Mouse (Mus musculus): ENCODE measurements around the gene Camta1. TPM values are rescaled to one million over a fixed set of nuclear protein-coding genes. Genes with fewer than 3 reads are reported as not detected.

The Camta1 gene
- polyA plus RNA-seq, 1 experiment, result 1.8 TPM

- Histone ChIP-seq H3K4me1 (ENCODE audit: control insufficient read depth) (no peaks in the 10 kb centered on the region), H3K36me3 (ENCODE audit: control insufficient read depth) (no peaks in the 10 kb centered on the region), H3K9me3 (ENCODE audit: control insufficient read depth, low read length) (peaks cover 6% of the 10 kb centered on the region; the same call in 1 of the 2 replicates), H3K27me3 (ENCODE audit: control insufficient read depth) (no peaks in the 10 kb centered on the region), H3K4me3 (replicated peaks) (no peak overlapping the region)
- no peak for TF ChIP-seq GATA1 (IDR thresholded peaks at IDR 0.05; ENCODE audit: low read length)
- no peak for TF ChIP-seq TAL1 (IDR thresholded peaks at IDR 0.05; ENCODE audit: low read length)
These were observed 534.5 kb downstream of the Camta1 start for GRCm38 (mm10) chr4:151326971-151327686.

GRCm38 (mm10) chr4:151316428-151316827 lies 545.2 kb downstream of the Camta1 start:
- H3K4me1 ChIP-seq (ENCODE audit: control insufficient read depth), result no peaks in the 10 kb centered on the region
- TF ChIP-seq TAL1 (IDR thresholded peaks at IDR 0.05; ENCODE audit: low read length), result no peak
- TF ChIP-seq GATA1 (IDR thresholded peaks at IDR 0.05; ENCODE audit: low read length), result no peak
- no peaks in the 10 kb centered on the region for H3K36me3 ChIP-seq (ENCODE audit: control insufficient read depth)
- no peaks in the 10 kb centered on the region for H3K27me3 ChIP-seq (ENCODE audit: control insufficient read depth)
- H3K9me3 ChIP-seq (ENCODE audit: control insufficient read depth, low read length), result 0 out of 2 replicates have a peak, but pooled peaks cover 4% of the 10 kb centered on the region
- H3K4me3 ChIP-seq (replicated peaks), result no peak overlapping the region

- TF ChIP-seq GATA1 (IDR thresholded peaks at IDR 0.05; ENCODE audit: low read length) (no peak), TAL1 (IDR thresholded peaks at IDR 0.05; ENCODE audit: low read length) (no peak)
- H3K27me3 ChIP-seq (ENCODE audit: control insufficient read depth), result no peaks in the 10 kb centered on the region
- H3K9me3 ChIP-seq (ENCODE audit: control insufficient read depth, low read length), result no peaks in the 10 kb centered on the region
- no peaks in the 10 kb centered on the region for H3K4me1 ChIP-seq (ENCODE audit: control insufficient read depth)
- no peak overlapping the region for H3K4me3 ChIP-seq (replicated peaks)
- no peaks in the 10 kb centered on the region for H3K36me3 ChIP-seq (ENCODE audit: control insufficient read depth)
These were observed 546.0 kb downstream of the Camta1 start for GRCm38 (mm10) chr4:151315726-151316125.

- no peak for TF ChIP-seq TAL1 (IDR thresholded peaks at IDR 0.05; ENCODE audit: low read length)
- TF ChIP-seq GATA1 (IDR thresholded peaks at IDR 0.05; ENCODE audit: low read length), result no peak
- Histone ChIP-seq H3K4me1 (ENCODE audit: control insufficient read depth) (no peaks in the 10 kb centered on the region), H3K36me3 (ENCODE audit: control insufficient read depth) (no peaks in the 10 kb centered on the region), H3K27me3 (ENCODE audit: control insufficient read depth) (no peaks in the 10 kb centered on the region), H3K9me3 (ENCODE audit: control insufficient read depth, low read length) (no peaks in the 10 kb centered on the region), H3K4me3 (replicated peaks) (no peak overlapping the region)
These were observed 550.9 kb downstream of the Camta1 start for GRCm38 (mm10) chr4:151310773-151311172.

- no peaks in the 10 kb centered on the region for H3K4me1 ChIP-seq (ENCODE audit: control insufficient read depth)
- no peak overlapping the region for H3K4me3 ChIP-seq (replicated peaks)
- TF ChIP-seq TAL1 (IDR thresholded peaks at IDR 0.05; ENCODE audit: low read length) (no peak), GATA1 (IDR thresholded peaks at IDR 0.05; ENCODE audit: low read length) (no peak)
- H3K9me3 ChIP-seq (ENCODE audit: control insufficient read depth, low read length), result no peaks in the 10 kb centered on the region
- H3K36me3 ChIP-seq (ENCODE audit: control insufficient read depth), result no peaks in the 10 kb centered on the region
- no peaks in the 10 kb centered on the region for H3K27me3 ChIP-seq (ENCODE audit: control insufficient read depth)
These were observed 551.5 kb downstream of the Camta1 start for GRCm38 (mm10) chr4:151310056-151310685.

GRCm38 (mm10) chr4:151306890-151307289 lies 554.8 kb downstream of the Camta1 start:
- H3K4me3 ChIP-seq (replicated peaks), result no peak overlapping the region
- H3K9me3 ChIP-seq (ENCODE audit: control insufficient read depth, low read length), result no peaks in the 10 kb centered on the region
- H3K27me3 ChIP-seq (ENCODE audit: control insufficient read depth), result no peaks in the 10 kb centered on the region
- no peaks in the 10 kb centered on the region for H3K36me3 ChIP-seq (ENCODE audit: control insufficient read depth)
- TF ChIP-seq TAL1 (IDR thresholded peaks at IDR 0.05; ENCODE audit: low read length) (no peak), GATA1 (IDR thresholded peaks at IDR 0.05; ENCODE audit: low read length) (no peak)
- no peaks in the 10 kb centered on the region for H3K4me1 ChIP-seq (ENCODE audit: control insufficient read depth)

GRCm38 (mm10) chr4:151306311-151306765 lies 555.3 kb downstream of the Camta1 start:
- Histone ChIP-seq H3K9me3 (ENCODE audit: control insufficient read depth, low read length) (no peaks in the 10 kb centered on the region), H3K36me3 (ENCODE audit: control insufficient read depth) (no peaks in the 10 kb centered on the region), H3K4me1 (ENCODE audit: control insufficient read depth) (no peaks in the 10 kb centered on the region), H3K4me3 (replicated peaks) (no peak overlapping the region), H3K27me3 (ENCODE audit: control insufficient read depth) (no peaks in the 10 kb centered on the region)
- TF ChIP-seq GATA1 (IDR thresholded peaks at IDR 0.05; ENCODE audit: low read length) (no peak), TAL1 (IDR thresholded peaks at IDR 0.05; ENCODE audit: low read length) (no peak)

GRCm38 (mm10) chr4:151305761-151306160 lies 555.9 kb downstream of the Camta1 start:
- Histone ChIP-seq H3K4me3 (replicated peaks) (no peak overlapping the region), H3K9me3 (ENCODE audit: control insufficient read depth, low read length) (no peaks in the 10 kb centered on the region), H3K36me3 (ENCODE audit: control insufficient read depth) (no peaks in the 10 kb centered on the region), H3K27me3 (ENCODE audit: control insufficient read depth) (no peaks in the 10 kb centered on the region), H3K4me1 (ENCODE audit: control insufficient read depth) (no peaks in the 10 kb centered on the region)
- TF ChIP-seq GATA1 (IDR thresholded peaks at IDR 0.05; ENCODE audit: low read length) (no peak), TAL1 (IDR thresholded peaks at IDR 0.05; ENCODE audit: low read length) (no peak)

- TF ChIP-seq GATA1 (IDR thresholded peaks at IDR 0.05; ENCODE audit: low read length), result no peak
- TF ChIP-seq TAL1 (IDR thresholded peaks at IDR 0.05; ENCODE audit: low read length), result no peak
- H3K4me3 ChIP-seq (replicated peaks), result no peak overlapping the region
- no peaks in the 10 kb centered on the region for H3K4me1 ChIP-seq (ENCODE audit: control insufficient read depth)
- H3K36me3 ChIP-seq (ENCODE audit: control insufficient read depth), result no peaks in the 10 kb centered on the region
- no peaks in the 10 kb centered on the region for H3K27me3 ChIP-seq (ENCODE audit: control insufficient read depth)
- no peaks in the 10 kb centered on the region for H3K9me3 ChIP-seq (ENCODE audit: control insufficient read depth, low read length)
These were observed 557.7 kb downstream of the Camta1 start for GRCm38 (mm10) chr4:151303931-151304330.
